Mouse (Mus musculus) hindbrain, embryonic 10.5 days (tissue): Measurements from ENCODE around the gene Palm. TPM values are rescaled to one million over a fixed set of nuclear protein-coding genes. Genes with fewer than 3 reads are reported as not detected.

ENCODE experiments used
- DNase-seq: peaks from one replicate; pipeline ENCODE4 v3.0.0-alpha.2; 2017; ENCODE audit warnings: low spot score
- H3K27ac ChIP-seq: fragments of 300-500 bp; sonication (generic); 2 replicates; pipeline ENCODE4 v1.5.1; 2016; ENCODE audit warnings: mild to moderate bottlenecking, moderate library complexity
- H3K27me3 ChIP-seq: fragments of 300-500 bp; sonication (generic); 2 replicates; pipeline ENCODE4 v1.6.1; 2016; ENCODE audit warnings: mild to moderate bottlenecking; ENCODE audit not compliant: poor library complexity, insufficient read depth, severe bottlenecking
- H3K36me3 ChIP-seq: fragments of 300-500 bp; sonication (generic); 2 replicates; pipeline ENCODE4 v1.6.1; 2016; ENCODE audit warnings: mild to moderate bottlenecking, moderate library complexity
- H3K4me1 ChIP-seq: fragments of 300-500 bp; sonication (generic); replicated peaks from 2 replicates; pipeline ENCODE4 v1.6.1; 2016; ENCODE audit warnings: mild to moderate bottlenecking
- H3K4me3 ChIP-seq: fragments of 300-500 bp; sonication (generic); 2 replicates; pipeline ENCODE4 v1.5.1; 2016; ENCODE audit warnings: mild to moderate bottlenecking, moderate library complexity
- H3K9me3 ChIP-seq: fragments of 300-500 bp; sonication (generic); 2 replicates; pipeline ENCODE4 v1.6.1; 2016; ENCODE audit warnings: mild to moderate bottlenecking, moderate library complexity
- WGBS: fragments of 180-500 bp; shearing (Covaris S2); methylation state at CpG from one replicate; pipeline ENCODE4 v1.1.7; 2016; 5-methylcytosine and 5-hydroxymethylcytosine counted together
- polyA plus RNA-seq: library from polyadenylated mRNA; unstranded; fragments of >200 nt; fragmentation: Nextera tagmentation; extraction: Ambion mirVana; gene quantifications from 2 replicates; pipeline ENCODE4 v1.2.1, GENCODE M21; 2016

Gene Palm
- polyA plus RNA-seq, 1 experiment from 2014 or later: 175 TPM

GRCm38 (mm10) chr10:79792339-79793040 lies 882 bp upstream of the Palm start:
- H3K4me3 ChIP-seq: peak overlapping the region; percentile 96; the same call in 1 of the 2 replicates
- no peaks in the 10 kb centered on the region; the same call in 1 of the 2 replicates for H3K27me3 ChIP-seq
- DNase-seq: no peak
- peak overlapping the region; percentile 99; the same call in 1 of the 2 replicates for H3K27ac ChIP-seq
- 80% methylated on average over 5 of the region's 5 CpGs for WGBS
- peaks cover 6% of the 10 kb centered on the region for H3K36me3 ChIP-seq
- H3K9me3 ChIP-seq: no peaks in the 10 kb centered on the region
- peaks cover 38% of the 10 kb centered on the region for H3K4me1 ChIP-seq

- Histone ChIP-seq H3K27ac (peak overlapping the region; percentile 99), H3K4me1 (peaks cover 48% of the 10 kb centered on the region), H3K27me3 (no peaks in the 10 kb centered on the region), H3K9me3 (no peaks in the 10 kb centered on the region), H3K4me3 (peak overlapping the region; percentile 96), H3K36me3 (peaks cover 10% of the 10 kb centered on the region)
- WGBS: 3% methylated on average over 38 of the region's 38 CpGs
- peak; percentile 69 for DNase-seq
Measured at GRCm38 (mm10) chr10:79793738-79794490, 542 bp downstream of the Palm start.

- Histone ChIP-seq H3K4me1 (peaks cover 48% of the 10 kb centered on the region), H3K36me3 (peaks cover 13% of the 10 kb centered on the region), H3K27ac (peak overlapping the region; percentile 99), H3K4me3 (peak overlapping the region; percentile 96), H3K27me3 (no peaks in the 10 kb centered on the region), H3K9me3 (no peaks in the 10 kb centered on the region)
- 6% methylated on average over 10 of the region's 10 CpGs for WGBS
- DNase-seq: peak; percentile 56
Measured at GRCm38 (mm10) chr10:79794491-79794931, 1.1 kb downstream of the Palm start.

GRCm38 (mm10) chr10:79795905-79796304 lies 2.5 kb downstream of the Palm start:
- DNase-seq: no peak
- H3K4me1 ChIP-seq: peaks cover 48% of the 10 kb centered on the region

GRCm38 (mm10) chr10:79797326-79797725 lies 4.0 kb downstream of the Palm start:
- DNase-seq: no peak
- H3K27ac ChIP-seq: peak overlapping the region; percentile 10; the same call in 1 of the 2 replicates
- H3K27me3 ChIP-seq: no peaks in the 10 kb centered on the region
- peaks cover 62% of the 10 kb centered on the region for H3K4me1 ChIP-seq
- 49% methylated on average over 15 of the region's 15 CpGs for WGBS
- peaks cover 28% of the 10 kb centered on the region for H3K36me3 ChIP-seq
- H3K4me3 ChIP-seq: 0 out of 2 replicates have a peak overlapping the region, but pooled peaks have one; percentile 12
- H3K9me3 ChIP-seq: no peaks in the 10 kb centered on the region

More at GRCm38 (mm10) chr10:79795905-79796304, 2.5 kb downstream of the Palm start:
- H3K4me3 ChIP-seq: 0 out of 2 replicates have a peak overlapping the region, but pooled peaks have one; percentile 9
- no peak overlapping the region for H3K27ac ChIP-seq
- H3K27me3 ChIP-seq: no peaks in the 10 kb centered on the region
- no peaks in the 10 kb centered on the region for H3K9me3 ChIP-seq
- H3K36me3 ChIP-seq: peaks cover 26% of the 10 kb centered on the region
- 98% methylated on average over 3 of the region's 3 CpGs for WGBS

GRCm38 (mm10) chr10:79798289-79798928 lies 5.0 kb downstream of the Palm start:
- Histone ChIP-seq H3K4me1 (peaks cover 68% of the 10 kb centered on the region), H3K27ac (0 out of 2 replicates have a peak overlapping the region, but pooled peaks have one; percentile 4), H3K27me3 (no peaks in the 10 kb centered on the region), H3K4me3 (no peak overlapping the region; the same call in 1 of the 2 replicates), H3K36me3 (peaks cover 28% of the 10 kb centered on the region), H3K9me3 (no peaks in the 10 kb centered on the region)
- DNase-seq: no peak
- 89% methylated on average over 12 of the region's 12 CpGs for WGBS

- 83% methylated on average over 11 of the region's 11 CpGs for WGBS
- Histone ChIP-seq H3K27me3 (no peaks in the 10 kb centered on the region), H3K4me1 (peaks cover 70% of the 10 kb centered on the region), H3K4me3 (no peak overlapping the region), H3K9me3 (no peaks in the 10 kb centered on the region), H3K36me3 (peaks cover 28% of the 10 kb centered on the region), H3K27ac (peak overlapping the region; percentile 56; the same call in 1 of the 2 replicates)
- DNase-seq: no peak
Measured at GRCm38 (mm10) chr10:79800508-79800907, 7.1 kb downstream of the Palm start.

- Histone ChIP-seq H3K27ac (peak overlapping the region; percentile 91), H3K4me3 (peak overlapping the region; percentile 33), H3K9me3 (no peaks in the 10 kb centered on the region), H3K4me1 (peaks cover 81% of the 10 kb centered on the region), H3K27me3 (no peaks in the 10 kb centered on the region), H3K36me3 (peaks cover 26% of the 10 kb centered on the region)
- 30% methylated on average over 3 of the region's 3 CpGs for WGBS
- DNase-seq: no peak
Measured at GRCm38 (mm10) chr10:79801837-79802236, 8.5 kb downstream of the Palm start.

- Histone ChIP-seq H3K4me3 (peak overlapping the region; percentile 33), H3K27ac (peak overlapping the region; percentile 91), H3K27me3 (no peaks in the 10 kb centered on the region), H3K4me1 (peaks cover 83% of the 10 kb centered on the region), H3K36me3 (peaks cover 33% of the 10 kb centered on the region), H3K9me3 (no peaks in the 10 kb centered on the region)
- peak; percentile 48 for DNase-seq
- WGBS: 38% methylated on average over 11 of the region's 11 CpGs
Measured at GRCm38 (mm10) chr10:79802331-79802971, 9.1 kb downstream of the Palm start.

- H3K27ac ChIP-seq: peak overlapping the region; percentile 91
- H3K4me1 ChIP-seq: peaks cover 82% of the 10 kb centered on the region
- H3K9me3 ChIP-seq: no peaks in the 10 kb centered on the region
- H3K36me3 ChIP-seq: peaks cover 44% of the 10 kb centered on the region
- 5% methylated on average over 29 of the region's 29 CpGs for WGBS
- no peaks in the 10 kb centered on the region for H3K27me3 ChIP-seq
- peak; percentile 93 for DNase-seq
- peak overlapping the region; percentile 39 for H3K4me3 ChIP-seq
Measured at GRCm38 (mm10) chr10:79803716-79804323, 10.4 kb downstream of the Palm start.

GRCm38 (mm10) chr10:79805636-79806035 lies 12.3 kb downstream of the Palm start:
- Histone ChIP-seq H3K27ac (peak overlapping the region; percentile 91), H3K4me1 (peaks cover 75% of the 10 kb centered on the region), H3K9me3 (no peaks in the 10 kb centered on the region), H3K4me3 (no peak overlapping the region; the same call in 1 of the 2 replicates), H3K27me3 (no peaks in the 10 kb centered on the region), H3K36me3 (peaks cover 46% of the 10 kb centered on the region)
- 70% methylated on average over 11 of the region's 11 CpGs for WGBS
- no peak for DNase-seq

- Histone ChIP-seq H3K27ac (peak overlapping the region; percentile 91), H3K4me1 (peaks cover 70% of the 10 kb centered on the region), H3K9me3 (no peaks in the 10 kb centered on the region), H3K36me3 (peaks cover 48% of the 10 kb centered on the region), H3K4me3 (no peak overlapping the region), H3K27me3 (no peaks in the 10 kb centered on the region)
- 86% methylated on average over 9 of the region's 9 CpGs for WGBS
- no peak for DNase-seq
Measured at GRCm38 (mm10) chr10:79806331-79806730, 13.0 kb downstream of the Palm start.
